Mouse (Mus musculus): Measurements from ENCODE around the gene Srcin1.

GRCm38 (mm10) chr11:97625551-97625950, 49.6 kb upstream of the Srcin1 start:
- TF ChIP-seq GATA1 (IDR thresholded peaks at IDR 0.05; ENCODE audit: low read length) (no peak), TAL1 (IDR thresholded peaks at IDR 0.05; ENCODE audit: low read length) (no peak)

All from erythroblast, embryonic 14.5 days (primary cell).